Mouse (Mus musculus): Measurements from ENCODE around the gene Atf4.
A peak's percentile ranks its signal among the peaks of the same experiment; 100 is the strongest.

DNA sequence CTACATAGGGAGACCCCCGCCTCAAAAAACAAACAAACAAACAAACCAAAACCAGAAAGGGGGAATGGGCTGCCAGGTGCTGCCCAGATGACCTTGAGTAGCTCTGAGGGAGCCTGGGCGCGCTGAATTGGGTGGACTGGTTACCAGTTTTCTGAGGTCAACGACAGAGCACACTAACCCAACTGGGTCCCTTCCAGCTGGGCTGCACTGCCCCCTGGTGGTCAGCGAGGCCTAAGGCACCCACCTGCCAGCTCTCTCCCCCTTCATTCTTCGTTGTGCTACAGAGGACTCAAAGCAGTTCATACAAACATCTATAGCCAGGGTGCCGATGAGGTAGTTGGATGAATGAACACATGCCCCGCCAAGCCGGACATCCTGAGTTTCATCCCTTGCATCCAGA lies 29.8 kb upstream of the Atf4 start:
- TF ChIP-seq MYC (IDR thresholded peaks at IDR 0.05; ENCODE audit: low read depth, low read length) (0 out of 2 replicates have a peak, but pooled peaks have one; percentile 18), SIN3A (IDR thresholded peaks at IDR 0.05; ENCODE audit: low read length) (no peak), CTCF (IDR thresholded peaks at IDR 0.05 in 2 of 3, conservative IDR thresholded peaks at IDR 0.05 in 1 of 3; ENCODE audit: control insufficient read depth in 1 of 3, insufficient read depth in 1 of 3, low read depth in 2 of 3, low read length in 3 of 3, poor library complexity in 1 of 3, severe bottlenecking in 1 of 3) (peak; percentile 85 to 93 (median 91)), ETS1 (IDR thresholded peaks at IDR 0.05; ENCODE audit: low read depth, low read length) (0 out of 2 replicates have a peak, but pooled peaks have one; percentile 14), MAX (IDR thresholded peaks at IDR 0.05; ENCODE audit: low read length) (no peak), TCF12 (IDR thresholded peaks at IDR 0.05; ENCODE audit: low read depth, low read length) (no peak), JUND (IDR thresholded peaks at IDR 0.05; ENCODE audit: low read depth, low read length) (0 out of 2 replicates have a peak, but pooled peaks have one; percentile 26), RCOR1 (IDR thresholded peaks at IDR 0.05; ENCODE audit: low read depth, low read length) (no peak), BHLHE40 (IDR thresholded peaks at IDR 0.05; ENCODE audit: borderline replicate concordance, low read depth, low read length) (0 out of 2 replicates have a peak, but pooled peaks have one; percentile 14)
